Mouse (Mus musculus): Measurements from ENCODE around the gene Ddx4. TPM values are rescaled to one million over a fixed set of nuclear protein-coding genes. Genes with fewer than 3 reads are reported as not detected.

The Ddx4 gene
- polyA plus RNA-seq, 1 experiment from 2014 or later = 0.69 TPM

DNA sequence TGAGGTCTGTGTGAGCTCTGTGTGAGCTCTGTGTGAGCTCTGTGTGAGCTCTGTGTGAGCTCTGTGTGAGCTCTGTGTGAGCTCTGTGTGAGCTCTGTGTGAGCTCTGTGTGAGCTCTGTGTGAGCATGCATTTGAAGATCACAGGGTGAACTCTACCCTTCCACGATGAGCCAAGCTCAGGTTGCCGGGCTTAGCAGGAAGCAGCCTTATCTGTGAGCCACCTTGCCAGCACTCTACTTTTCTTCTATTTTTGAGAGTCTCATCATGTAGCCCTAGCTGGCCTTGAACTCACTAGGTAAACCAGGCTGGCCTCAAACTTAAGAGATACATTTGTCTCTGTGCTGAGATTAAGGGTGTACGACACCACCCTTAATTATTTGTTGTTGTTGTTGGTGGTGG is 15.8 kb downstream of the Ddx4 start:
- Histone ChIP-seq H3K4me1 (ENCODE audit: control insufficient read depth in 2 of 2, insufficient read depth in 2 of 2, low read length in 2 of 2) (no peaks in the 10 kb centered on the region), H3K36me3 (ENCODE audit: control insufficient read depth, insufficient read depth, low read length) (no peaks in the 10 kb centered on the region), H3K4me3 (ENCODE audit: control insufficient read depth in 1 of 2, insufficient read depth in 1 of 2, low read depth in 1 of 2, low read length in 2 of 2) (no peak overlapping the region), H3K27ac (replicated peaks in 1 of 2; ENCODE audit: control insufficient read depth in 1 of 2, insufficient read depth in 1 of 2, low read depth in 2 of 2, low read length in 2 of 2) (no peak overlapping the region), H3K4me2 (ENCODE audit: low read length) (no peak overlapping the region), H3K27me3 (ENCODE audit: control insufficient read depth, insufficient read depth, low read length) (no peaks in the 10 kb centered on the region), H3K9ac (ENCODE audit: low read length) (no peak overlapping the region), H3K9me3 (ENCODE audit: control insufficient read depth, low read length) (no peaks in the 10 kb centered on the region)
- 39% methylated on average over 3 of the region's 3 CpGs for WGBS
- no peak for ATAC-seq (ENCODE audit: insufficient number of reproducible peaks, insufficient read depth, low FRiP score, low read depth)

DNA sequence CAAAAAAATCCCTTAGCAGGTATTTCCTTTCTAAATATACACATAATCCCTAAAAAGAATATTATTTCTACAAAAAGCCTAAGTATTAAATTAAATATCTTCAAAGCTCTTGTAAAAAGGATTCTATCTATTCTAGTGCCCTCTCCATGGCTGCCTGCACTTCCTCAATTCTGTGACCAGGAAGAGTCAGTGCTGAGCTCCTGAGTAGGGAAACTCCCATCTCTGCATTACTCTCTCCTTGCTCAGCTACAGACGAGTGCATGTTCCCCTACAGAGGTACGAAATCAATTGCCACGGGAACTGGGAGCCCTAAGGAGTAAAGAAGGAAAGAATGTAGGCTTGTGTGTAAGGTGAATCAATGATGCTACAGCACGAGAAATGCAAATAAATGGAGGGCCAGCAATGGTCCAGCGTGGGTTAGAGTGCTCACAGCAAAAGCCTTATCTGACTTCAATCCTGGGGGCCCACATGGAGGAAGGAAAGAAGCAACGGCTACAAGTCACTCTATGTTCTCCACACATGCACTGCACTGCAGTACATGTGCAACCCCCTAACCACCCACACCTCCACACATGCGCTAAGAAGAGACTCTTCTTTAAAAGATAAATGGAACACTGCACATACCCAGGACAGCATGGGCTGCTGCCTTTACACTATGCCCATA is 17.0 kb downstream of the Ddx4 start:
- no peaks in the 10 kb centered on the region for H3K27me3 ChIP-seq (ENCODE audit: control insufficient read depth, insufficient read depth, low read length)
- ATAC-seq (ENCODE audit: insufficient number of reproducible peaks, insufficient read depth, low FRiP score, low read depth) = no peak
- H3K4me3 ChIP-seq (ENCODE audit: control insufficient read depth in 1 of 2, insufficient read depth in 1 of 2, low read depth in 1 of 2, low read length in 2 of 2) = no peak overlapping the region
- no peaks in the 10 kb centered on the region for H3K9me3 ChIP-seq (ENCODE audit: control insufficient read depth, low read length)
- WGBS = 59% methylated on average over 7 of the region's 7 CpGs
- no peak overlapping the region for H3K27ac ChIP-seq (replicated peaks in 1 of 2; ENCODE audit: control insufficient read depth in 1 of 2, insufficient read depth in 1 of 2, low read depth in 2 of 2, low read length in 2 of 2)
- no peak overlapping the region for H3K9ac ChIP-seq (ENCODE audit: low read length)
- H3K4me2 ChIP-seq (ENCODE audit: low read length) = no peak overlapping the region
- no peaks in the 10 kb centered on the region for H3K4me1 ChIP-seq (ENCODE audit: control insufficient read depth in 2 of 2, insufficient read depth in 2 of 2, low read length in 2 of 2)
- H3K36me3 ChIP-seq (ENCODE audit: control insufficient read depth, insufficient read depth, low read length) = no peaks in the 10 kb centered on the region

DNA sequence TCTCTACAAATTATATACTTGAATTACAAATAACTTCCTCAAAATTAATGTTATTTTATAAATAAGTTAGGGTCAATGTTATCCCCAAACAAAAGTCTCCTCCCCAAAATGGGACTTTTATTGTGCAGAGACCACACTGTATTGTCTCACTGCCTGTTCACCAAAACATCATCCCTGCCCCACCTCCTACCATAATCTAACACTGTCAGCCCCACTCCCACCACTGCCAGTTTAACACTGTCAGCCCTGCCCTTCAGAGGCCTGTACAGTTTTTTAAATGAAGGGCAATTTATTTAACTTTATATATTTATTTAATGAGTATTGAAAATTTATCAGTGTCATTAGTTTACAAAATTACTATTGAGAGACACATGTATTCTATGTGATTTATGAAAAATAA is 26.7 kb downstream of the Ddx4 start:
- Histone ChIP-seq H3K4me1 (ENCODE audit: control insufficient read depth in 2 of 2, insufficient read depth in 2 of 2, low read length in 2 of 2) (no peaks in the 10 kb centered on the region), H3K4me3 (ENCODE audit: control insufficient read depth in 1 of 2, insufficient read depth in 1 of 2, low read depth in 1 of 2, low read length in 2 of 2) (no peak overlapping the region), H3K36me3 (ENCODE audit: control insufficient read depth, insufficient read depth, low read length) (no peaks in the 10 kb centered on the region), H3K4me2 (ENCODE audit: low read length) (no peak overlapping the region), H3K9me3 (ENCODE audit: control insufficient read depth, low read length) (no peaks in the 10 kb centered on the region), H3K27me3 (ENCODE audit: control insufficient read depth, insufficient read depth, low read length) (no peaks in the 10 kb centered on the region), H3K27ac (replicated peaks in 1 of 2; ENCODE audit: control insufficient read depth in 1 of 2, insufficient read depth in 1 of 2, low read depth in 2 of 2, low read length in 2 of 2) (no peak overlapping the region), H3K9ac (ENCODE audit: low read length) (no peak overlapping the region)
- ATAC-seq (ENCODE audit: insufficient number of reproducible peaks, insufficient read depth, low FRiP score, low read depth) = no peak

DNA sequence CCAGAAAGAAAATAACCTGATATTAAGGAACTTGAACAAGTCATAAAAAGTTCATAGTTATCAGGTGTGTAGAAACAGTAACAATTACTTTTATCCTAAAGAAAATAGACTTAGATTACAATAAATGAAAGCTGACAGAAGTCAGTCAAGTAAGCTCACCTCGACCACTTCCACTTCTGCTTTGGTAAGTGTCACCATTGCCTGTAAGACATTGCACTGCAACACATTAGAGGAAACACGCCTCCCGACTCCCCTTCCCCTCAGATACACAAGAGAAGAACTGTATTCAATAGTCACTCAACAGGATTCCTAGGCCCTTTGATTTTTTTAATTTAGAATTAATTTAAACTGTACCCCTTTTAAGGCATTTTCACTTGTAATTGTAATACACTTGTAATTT is 27.7 kb downstream of the Ddx4 start:
- Histone ChIP-seq H3K9me3 (ENCODE audit: control insufficient read depth, low read length) (no peaks in the 10 kb centered on the region), H3K9ac (ENCODE audit: low read length) (no peak overlapping the region)
- WGBS = 65% methylated on average over 3 of the region's 3 CpGs

DNA sequence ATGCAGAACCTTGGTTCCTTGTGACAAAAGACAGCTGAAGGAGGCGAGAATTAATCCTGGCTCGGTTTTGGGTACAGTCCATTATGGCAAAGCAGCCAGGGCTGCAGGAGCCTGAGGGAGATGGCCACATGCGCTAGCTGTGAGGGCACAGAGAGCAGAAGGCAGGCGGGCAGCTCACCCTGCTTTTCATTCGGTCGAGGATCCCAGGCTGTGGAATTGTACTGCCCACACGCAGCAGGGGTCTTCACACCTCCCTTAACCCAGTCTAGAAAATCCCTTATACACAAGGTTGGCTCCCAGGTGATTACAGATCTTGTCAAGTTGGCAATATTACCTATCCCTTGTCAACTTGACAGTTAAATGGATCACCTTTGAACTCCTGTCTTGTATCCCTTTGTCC is 28.6 kb downstream of the Ddx4 start:
- no peak for ATAC-seq (ENCODE audit: insufficient number of reproducible peaks, insufficient read depth, low FRiP score, low read depth)
- H3K27ac ChIP-seq (replicated peaks in 1 of 2; ENCODE audit: control insufficient read depth in 1 of 2, insufficient read depth in 1 of 2, low read depth in 2 of 2, low read length in 2 of 2) = no peak overlapping the region
- no peaks in the 10 kb centered on the region for H3K27me3 ChIP-seq (ENCODE audit: control insufficient read depth, insufficient read depth, low read length)
- no peaks in the 10 kb centered on the region for H3K9me3 ChIP-seq (ENCODE audit: control insufficient read depth, low read length)
- no peak overlapping the region for H3K4me2 ChIP-seq (ENCODE audit: low read length)
- H3K36me3 ChIP-seq (ENCODE audit: control insufficient read depth, insufficient read depth, low read length) = no peaks in the 10 kb centered on the region
- no peak overlapping the region for H3K4me3 ChIP-seq (ENCODE audit: control insufficient read depth in 1 of 2, insufficient read depth in 1 of 2, low read depth in 1 of 2, low read length in 2 of 2)
- WGBS = 45% methylated on average over 7 of the region's 7 CpGs
- no peaks in the 10 kb centered on the region for H3K4me1 ChIP-seq (ENCODE audit: control insufficient read depth in 2 of 2, insufficient read depth in 2 of 2, low read length in 2 of 2)
- H3K9ac ChIP-seq (ENCODE audit: low read length) = no peak overlapping the region

More for the DNA sequence above, 27.7 kb downstream of the Ddx4 start:
- no peak overlapping the region for H3K4me3 ChIP-seq (ENCODE audit: control insufficient read depth in 1 of 2, insufficient read depth in 1 of 2, low read depth in 1 of 2, low read length in 2 of 2)
- no peak for ATAC-seq (ENCODE audit: insufficient number of reproducible peaks, insufficient read depth, low FRiP score, low read depth)
- no peaks in the 10 kb centered on the region for H3K36me3 ChIP-seq (ENCODE audit: control insufficient read depth, insufficient read depth, low read length)
- no peak overlapping the region for H3K4me2 ChIP-seq (ENCODE audit: low read length)
- H3K27ac ChIP-seq (replicated peaks in 1 of 2; ENCODE audit: control insufficient read depth in 1 of 2, insufficient read depth in 1 of 2, low read depth in 2 of 2, low read length in 2 of 2) = no peak overlapping the region
- no peaks in the 10 kb centered on the region for H3K27me3 ChIP-seq (ENCODE audit: control insufficient read depth, insufficient read depth, low read length)
- no peaks in the 10 kb centered on the region for H3K4me1 ChIP-seq (ENCODE audit: control insufficient read depth in 2 of 2, insufficient read depth in 2 of 2, low read length in 2 of 2)

DNA sequence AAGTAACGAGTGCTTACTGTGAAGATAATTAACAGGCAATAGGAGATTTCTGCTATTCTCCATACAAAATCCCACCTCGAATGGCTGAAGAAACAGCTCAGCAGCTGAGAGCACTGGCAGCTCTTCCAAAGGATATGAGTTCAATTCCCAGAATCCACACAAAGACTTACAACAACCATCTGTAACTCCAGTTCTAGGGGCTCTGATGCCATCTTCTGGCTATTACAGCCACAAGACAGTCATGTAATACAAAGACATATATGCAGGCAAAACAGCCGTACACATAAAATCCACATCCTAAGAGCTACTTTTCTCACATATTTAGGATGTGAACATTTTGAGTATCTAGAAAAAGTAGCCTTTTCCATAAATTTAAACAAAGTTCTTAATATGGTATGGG is 30.7 kb downstream of the Ddx4 start:
- 79% methylated on average over 3 of the region's 3 CpGs for WGBS
- ATAC-seq (ENCODE audit: insufficient number of reproducible peaks, insufficient read depth, low FRiP score, low read depth) = no peak
- Histone ChIP-seq H3K36me3 (ENCODE audit: control insufficient read depth, insufficient read depth, low read length) (no peaks in the 10 kb centered on the region), H3K9me3 (ENCODE audit: control insufficient read depth, low read length) (no peaks in the 10 kb centered on the region), H3K4me3 (ENCODE audit: control insufficient read depth in 1 of 2, insufficient read depth in 1 of 2, low read depth in 1 of 2, low read length in 2 of 2) (no peak overlapping the region), H3K27me3 (ENCODE audit: control insufficient read depth, insufficient read depth, low read length) (no peaks in the 10 kb centered on the region), H3K4me1 (ENCODE audit: control insufficient read depth in 2 of 2, insufficient read depth in 2 of 2, low read length in 2 of 2) (no peaks in the 10 kb centered on the region), H3K27ac (replicated peaks in 1 of 2; ENCODE audit: control insufficient read depth in 1 of 2, insufficient read depth in 1 of 2, low read depth in 2 of 2, low read length in 2 of 2) (no peak overlapping the region), H3K4me2 (ENCODE audit: low read length) (no peak overlapping the region), H3K9ac (ENCODE audit: low read length) (no peak overlapping the region)

DNA sequence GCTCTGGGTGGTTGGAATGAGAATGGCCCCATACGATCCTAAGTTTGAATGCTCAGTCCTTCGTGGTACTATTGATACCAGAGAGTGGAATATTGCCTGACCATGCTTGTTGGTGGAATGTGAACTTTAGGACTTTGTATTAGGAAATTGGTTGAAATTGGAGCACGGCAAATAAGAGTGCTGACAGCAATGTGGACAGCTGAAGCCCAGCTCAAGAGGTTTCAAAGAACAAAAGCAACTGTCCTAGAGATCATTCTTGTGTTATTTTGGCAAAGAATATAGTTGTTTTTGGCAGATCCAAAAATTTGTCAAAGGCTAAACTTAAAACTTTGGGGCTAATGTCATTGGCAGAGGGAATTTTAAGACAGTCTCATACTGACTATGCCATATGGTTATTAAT is 43.7 kb downstream of the Ddx4 start:
- no peak overlapping the region for H3K9ac ChIP-seq (ENCODE audit: low read length)
- H3K4me1 ChIP-seq (ENCODE audit: control insufficient read depth in 2 of 2, insufficient read depth in 2 of 2, low read length in 2 of 2) = no peaks in the 10 kb centered on the region
- no peaks in the 10 kb centered on the region for H3K36me3 ChIP-seq (ENCODE audit: control insufficient read depth, insufficient read depth, low read length)
- H3K9me3 ChIP-seq (ENCODE audit: control insufficient read depth, low read length) = no peaks in the 10 kb centered on the region
- no peak overlapping the region for H3K4me2 ChIP-seq (ENCODE audit: low read length)
- 85% methylated on average over 3 of the region's 3 CpGs for WGBS
- no peak overlapping the region for H3K4me3 ChIP-seq (ENCODE audit: control insufficient read depth in 1 of 2, insufficient read depth in 1 of 2, low read depth in 1 of 2, low read length in 2 of 2)
- ATAC-seq (ENCODE audit: insufficient number of reproducible peaks, insufficient read depth, low FRiP score, low read depth) = no peak
- no peaks in the 10 kb centered on the region for H3K27me3 ChIP-seq (ENCODE audit: control insufficient read depth, insufficient read depth, low read length)
- H3K27ac ChIP-seq (replicated peaks in 1 of 2; ENCODE audit: control insufficient read depth in 1 of 2, insufficient read depth in 1 of 2, low read depth in 2 of 2, low read length in 2 of 2) = no peak overlapping the region

DNA sequence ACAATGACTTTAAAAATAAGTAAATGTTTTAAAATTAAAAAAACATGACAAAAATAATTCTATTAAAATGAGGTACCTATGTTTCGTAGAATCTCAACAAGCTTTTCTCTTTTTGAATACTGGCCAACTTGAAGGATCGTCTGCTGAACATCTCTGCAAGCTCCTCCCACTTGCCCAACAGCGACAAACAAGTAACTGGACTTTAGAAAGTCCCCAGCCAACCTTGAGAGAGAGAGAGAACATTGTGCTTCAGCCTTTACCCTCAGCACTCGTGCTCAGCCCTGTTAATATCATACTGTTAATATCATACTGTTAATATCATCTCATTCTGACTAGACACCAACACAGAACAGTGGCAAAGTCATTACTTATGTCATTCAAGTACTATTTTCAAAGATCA is 47.9 kb downstream of the Ddx4 start:
- no peak overlapping the region for H3K27ac ChIP-seq (replicated peaks in 1 of 2; ENCODE audit: control insufficient read depth in 1 of 2, insufficient read depth in 1 of 2, low read depth in 2 of 2, low read length in 2 of 2)
- no peak overlapping the region for H3K4me2 ChIP-seq (ENCODE audit: low read length)
- no peaks in the 10 kb centered on the region for H3K36me3 ChIP-seq (ENCODE audit: control insufficient read depth, insufficient read depth, low read length)
- H3K9ac ChIP-seq (ENCODE audit: low read length) = no peak overlapping the region
- no peak for ATAC-seq (ENCODE audit: insufficient number of reproducible peaks, insufficient read depth, low FRiP score, low read depth)
- no peak overlapping the region for H3K4me3 ChIP-seq (ENCODE audit: control insufficient read depth in 1 of 2, insufficient read depth in 1 of 2, low read depth in 1 of 2, low read length in 2 of 2)
- no peaks in the 10 kb centered on the region for H3K4me1 ChIP-seq (ENCODE audit: control insufficient read depth in 2 of 2, insufficient read depth in 2 of 2, low read length in 2 of 2)
- no peaks in the 10 kb centered on the region for H3K27me3 ChIP-seq (ENCODE audit: control insufficient read depth, insufficient read depth, low read length)
- WGBS = 56% methylated on average over 4 of the region's 4 CpGs
- H3K9me3 ChIP-seq (ENCODE audit: control insufficient read depth, low read length) = no peaks in the 10 kb centered on the region
